Mouse (Mus musculus) MEL (cell line): Measurements from ENCODE around the gene Diaph3. TPM values are rescaled to one million over a fixed set of nuclear protein-coding genes. Genes with fewer than 3 reads are reported as not detected.

Experiments
- DNase-seq: peaks from one replicate; pipeline ENCODE4 v3.0.0; 2011; ENCODE audit warnings: low read depth, low spot score
- H3K27ac ChIP-seq: 2 replicates; pipeline ENCODE4 v1.5.1; 2012; ENCODE audit warnings: low read depth, mild to moderate bottlenecking, control low read depth, low read length, moderate library complexity; ENCODE audit not compliant: control insufficient read depth
- H3K27me3 ChIP-seq, 2 experiments: fragments of 150-350 bp in 1 of 2; sonication (generic) in 1 of 2; 2 replicates each; pipeline ENCODE4 v1.6.1; 2012; ENCODE audit warnings: low read length in 2 of 2, mild to moderate bottlenecking in 2 of 2, improper control_type of control experiment in 1 of 2, moderate library complexity in 1 of 2; ENCODE audit not compliant: insufficient read depth in 2 of 2, control insufficient read depth in 1 of 2
- H3K36me3 ChIP-seq, 2 experiments: 2 replicates each; pipeline ENCODE4 v1.6.1; 2012 to 2014; ENCODE audit warnings: low read length in 2 of 2, improper control_type of control experiment in 1 of 2, inconsistent platforms in 1 of 2, mild to moderate bottlenecking in 1 of 2; ENCODE audit not compliant: insufficient read depth in 2 of 2, control insufficient read depth in 1 of 2
- H3K4me1 ChIP-seq, 2 experiments: fragments of 150-350 bp in 1 of 2; sonication (generic) in 1 of 2; 2 replicates each; pipeline ENCODE4 v1.6.1; 2012; ENCODE audit warnings: low read length in 2 of 2, improper control_type of control experiment in 1 of 2, mild to moderate bottlenecking in 1 of 2; ENCODE audit not compliant: insufficient read depth in 2 of 2, control insufficient read depth in 1 of 2
- H3K4me3 ChIP-seq, 2 experiments: fragments of 150-350 bp in 1 of 2; sonication (generic) in 1 of 2; 2 replicates each; pipeline ENCODE4 v1.5.1; 2012; ENCODE audit warnings: low read depth in 2 of 2, low read length in 2 of 2, mild to moderate bottlenecking in 2 of 2, moderate library complexity in 2 of 2, control low read depth in 1 of 2, improper control_type of control experiment in 1 of 2; ENCODE audit not compliant: control insufficient read depth in 1 of 2, insufficient read depth in 1 of 2
- H3K79me2 ChIP-seq: 2 replicates; pipeline ENCODE4 v1.6.1; 2012; ENCODE audit warnings: mild to moderate bottlenecking, low read length, moderate library complexity; ENCODE audit not compliant: control insufficient read depth, poor library complexity, insufficient read depth
- H3K9ac ChIP-seq: 2 replicates; pipeline ENCODE4 v1.6.1; 2012; ENCODE audit warnings: low read depth, mild to moderate bottlenecking, control low read depth, low read length, moderate library complexity; ENCODE audit not compliant: control insufficient read depth, poor library complexity, severe bottlenecking
- H3K9me3 ChIP-seq: fragments of 150-350 bp; sonication (generic); replicated peaks from 2 replicates; pipeline ENCODE4 v1.6.1; 2012; ENCODE audit warnings: mild to moderate bottlenecking, low read length, improper control_type of control experiment, moderate library complexity; ENCODE audit not compliant: insufficient read depth
- CTCF ChIP-seq, 3 experiments: IDR thresholded peaks in 2 of 3; conservative IDR thresholded peaks in 1 of 3; 2 replicates each; pipeline ENCODE4 v1.5.1; 2011 to 2012; ENCODE audit warnings: low read length in 3 of 3, low read depth in 2 of 3, mild to moderate bottlenecking in 2 of 3, improper control_type of control experiment in 1 of 3, inconsistent platforms in 1 of 3, mixed read lengths in 1 of 3, moderate library complexity in 1 of 3; ENCODE audit not compliant: control insufficient read depth in 1 of 3, insufficient read depth in 1 of 3, poor library complexity in 1 of 3, severe bottlenecking in 1 of 3
- E2F4 ChIP-seq: IDR thresholded peaks from 2 replicates; pipeline ENCODE4 v1.6.1; 2011; ENCODE audit warnings: low read depth, low read length, improper control_type of control experiment, borderline replicate concordance
- ELF1 ChIP-seq: IDR thresholded peaks from 2 replicates; pipeline ENCODE4 v1.6.1; 2014; ENCODE audit warnings: low read depth, mild to moderate bottlenecking, inconsistent platforms, low read length, improper control_type of control experiment, moderate library complexity
- ETS1 ChIP-seq: IDR thresholded peaks from 2 replicates; pipeline ENCODE4 v1.6.1; 2012; ENCODE audit warnings: low read depth, mild to moderate bottlenecking, inconsistent platforms, low read length, improper control_type of control experiment, moderate library complexity
- GABPA ChIP-seq: IDR thresholded peaks from 2 replicates; pipeline ENCODE4 v1.6.1; 2012; ENCODE audit warnings: low read depth, mild to moderate bottlenecking, inconsistent platforms, low read length, improper control_type of control experiment, moderate library complexity
- GATA1 ChIP-seq: IDR thresholded peaks from 2 replicates; pipeline ENCODE4 v1.6.1; 2011; ENCODE audit warnings: low read depth, low read length, improper control_type of control experiment
- HCFC1 ChIP-seq: IDR thresholded peaks from 2 replicates; pipeline ENCODE4 v1.6.1; 2012; ENCODE audit warnings: low read depth, mild to moderate bottlenecking, inconsistent platforms, low read length, improper control_type of control experiment, moderate library complexity
- JUND ChIP-seq: IDR thresholded peaks from 2 replicates; pipeline ENCODE4 v1.6.1; 2011; ENCODE audit warnings: low read depth, mild to moderate bottlenecking, improper control_type of control experiment, low read length
- KAT2A ChIP-seq: conservative IDR thresholded peaks from 2 replicates; pipeline ENCODE4 v1.6.1; 2012; ENCODE audit warnings: low read depth, low read length, improper control_type of control experiment, inconsistent platforms
- MAFK ChIP-seq: IDR thresholded peaks from 2 replicates; pipeline ENCODE4 v1.6.1; 2011; ENCODE audit warnings: low read depth, mild to moderate bottlenecking, low read length, improper control_type of control experiment, borderline replicate concordance
- MAX ChIP-seq: IDR thresholded peaks from 2 replicates; pipeline ENCODE4 v1.6.1; 2011; ENCODE audit warnings: low read length, improper control_type of control experiment
- MEF2A ChIP-seq: IDR thresholded peaks from 2 replicates; pipeline ENCODE4 v1.6.1; 2014; ENCODE audit warnings: low read depth, mild to moderate bottlenecking, inconsistent platforms, low read length, improper control_type of control experiment; ENCODE audit not compliant: poor library complexity, insufficient replicate concordance, severe bottlenecking; ENCODE audit errors: extremely low read depth
- MXI1 ChIP-seq: IDR thresholded peaks from 2 replicates; pipeline ENCODE4 v1.6.1; 2011; ENCODE audit warnings: mild to moderate bottlenecking, low read depth, low read length, improper control_type of control experiment
- MYB ChIP-seq: IDR thresholded peaks from 2 replicates; pipeline ENCODE4 v1.6.1; 2011; ENCODE audit warnings: mild to moderate bottlenecking, low read depth, low read length, improper control_type of control experiment
- NELFE ChIP-seq: IDR thresholded peaks from 2 replicates; pipeline ENCODE4 v1.6.1; 2011; ENCODE audit warnings: low read depth, low read length, improper control_type of control experiment
- NRF1 ChIP-seq: IDR thresholded peaks from 2 replicates; pipeline ENCODE4 v1.6.1; 2014; ENCODE audit warnings: low read depth, mild to moderate bottlenecking, inconsistent platforms, low read length, improper control_type of control experiment, moderate library complexity; ENCODE audit not compliant: poor library complexity, insufficient read depth, severe bottlenecking
- POLR2A ChIP-seq, 2 experiments: IDR thresholded peaks; 2 replicates each; pipeline ENCODE4 v1.6.1; 2011 to 2012; ENCODE audit warnings: low read length in 2 of 2, mild to moderate bottlenecking in 2 of 2, control low read depth in 1 of 2, improper control_type of control experiment in 1 of 2, low read depth in 1 of 2, moderate library complexity in 1 of 2; ENCODE audit not compliant: control insufficient read depth in 1 of 2, insufficient read depth in 1 of 2, poor library complexity in 1 of 2
- POLR2AphosphoS2 ChIP-seq: IDR thresholded peaks from 2 replicates; pipeline ENCODE4 v1.6.1; 2011; ENCODE audit warnings: low read length, improper control_type of control experiment
- POLR2AphosphoS5 ChIP-seq: IDR thresholded peaks from 2 replicates; pipeline ENCODE4 v1.6.1; 2012; ENCODE audit warnings: low read depth, borderline replicate concordance, mild to moderate bottlenecking, inconsistent platforms, low read length, moderate library complexity, mixed read lengths
- RCOR1 ChIP-seq: IDR thresholded peaks from 2 replicates; pipeline ENCODE4 v1.6.1; 2012; ENCODE audit warnings: low read depth, mild to moderate bottlenecking, inconsistent platforms, low read length, improper control_type of control experiment
- SIN3A ChIP-seq: IDR thresholded peaks from 2 replicates; pipeline ENCODE4 v1.6.1; 2012; ENCODE audit warnings: low read length, improper control_type of control experiment, inconsistent platforms
- SMC3 ChIP-seq: IDR thresholded peaks from 2 replicates; pipeline ENCODE4 v1.6.1; 2011; ENCODE audit warnings: low read depth, low read length, improper control_type of control experiment
- TAL1 ChIP-seq: IDR thresholded peaks from 2 replicates; pipeline ENCODE4 v1.6.1; 2012; ENCODE audit warnings: mild to moderate bottlenecking, inconsistent platforms, low read length, moderate library complexity, mixed read lengths
- TBP ChIP-seq: IDR thresholded peaks from 2 replicates; pipeline ENCODE4 v1.8.0; 2011; ENCODE audit warnings: low read depth, low read length, improper control_type of control experiment
- TCF12 ChIP-seq: IDR thresholded peaks from 2 replicates; pipeline ENCODE4 v1.6.1; 2014; ENCODE audit warnings: low read depth, mild to moderate bottlenecking, inconsistent platforms, low read length, improper control_type of control experiment, moderate library complexity
- USF2 ChIP-seq, 2 experiments: IDR thresholded peaks; 2 replicates each; pipeline ENCODE4 v1.6.1; 2011 to 2012; ENCODE audit warnings: improper control_type of control experiment in 2 of 2, low read length in 2 of 2, borderline replicate concordance in 1 of 2, inconsistent platforms in 1 of 2, low read depth in 1 of 2, mild to moderate bottlenecking in 1 of 2; ENCODE audit not compliant: insufficient read depth in 1 of 2
- ZC3H11A ChIP-seq: IDR thresholded peaks from 2 replicates; pipeline ENCODE4 v1.6.1; 2012; ENCODE audit warnings: low read depth, mild to moderate bottlenecking, inconsistent platforms, low read length, improper control_type of control experiment
- ZKSCAN1 ChIP-seq: IDR thresholded peaks from 2 replicates; pipeline ENCODE4 v1.6.1; 2012; ENCODE audit warnings: low read depth, mild to moderate bottlenecking, inconsistent platforms, low read length, improper control_type of control experiment, moderate library complexity
- ZMIZ1 ChIP-seq: IDR thresholded peaks from 2 replicates; pipeline ENCODE4 v1.6.1; 2012; ENCODE audit warnings: low read depth, mild to moderate bottlenecking, inconsistent platforms, low read length, improper control_type of control experiment, moderate library complexity
- ZNF384 ChIP-seq: IDR thresholded peaks from 2 replicates; pipeline ENCODE4 v1.6.1; 2012; ENCODE audit warnings: low read depth, mild to moderate bottlenecking, inconsistent platforms, low read length, improper control_type of control experiment
- polyA plus RNA-seq, 2 experiments: library from polyadenylated mRNA; stranded (reverse) in 1 of 2; unstranded in 1 of 2; fragments of >175 nt in 1 of 2; fragments of >200 nt in 1 of 2; gene quantifications; 2 replicates each; pipeline versions ENCODE4 v1.2.1 to v1.2.4; 2012; ENCODE audit warnings: low replicate concordance in 2 of 2, low read depth in 1 of 2; ENCODE audit not compliant: insufficient read length in 2 of 2, insufficient read depth in 1 of 2, missing spikeins in 1 of 2
- total RNA-seq: library from RNA; depleted of rRNA; stranded (reverse); fragments of 300-350 nt; gene quantifications from 2 replicates; pipeline ENCODE4 v1.2.3, GENCODE M21; 2012

The Diaph3 gene
- total and polyA plus RNA-seq, 3 experiments = 9.0 to 11.9 TPM; not detected in 1

- Histone ChIP-seq H3K4me3 (no peak overlapping the region), H3K9ac (no peak overlapping the region), H3K79me2 (no peaks in the 10 kb centered on the region), H3K27me3 (no peaks in the 10 kb centered on the region), H3K4me1 (peaks cover 5 to 6% of the 10 kb centered on the region in 2 experiments; a peak in 2 of 4 replicates), H3K36me3 (peaks cover 0 to 16% of the 10 kb centered on the region in 2 experiments; a peak in 2 of 4 replicates), H3K9me3 (no peaks in the 10 kb centered on the region), H3K27ac (0 out of 2 replicates have a peak overlapping the region, but pooled peaks have one; percentile 12)
- TF ChIP-seq GATA1 (0 out of 2 replicates have a peak, but pooled peaks have one; percentile 22), MAX (no peak), USF2 (IDR thresholded peaks at IDR 0.05; ENCODE audit: borderline replicate concordance in 1 of 2, insufficient read depth in 1 of 2, low read depth in 1 of 2, low read length in 2 of 2) (no peak)
- DNase-seq = peak; percentile 32
Observed at GRCm38 (mm10) chr14:87099380-87100088, 41.5 kb downstream of the Diaph3 start.

GRCm38 (mm10) chr14:87098093-87098492 is 42.9 kb downstream of the Diaph3 start:
- Histone ChIP-seq H3K9ac (no peak overlapping the region), H3K36me3 (peaks cover 0 to 16% of the 10 kb centered on the region in 2 experiments; a peak in 2 of 4 replicates), H3K4me3 (no peak overlapping the region), H3K4me1 (peaks cover 5 to 6% of the 10 kb centered on the region in 2 experiments; a peak in 2 of 4 replicates), H3K79me2 (no peaks in the 10 kb centered on the region), H3K27me3 (no peaks in the 10 kb centered on the region), H3K9me3 (no peaks in the 10 kb centered on the region), H3K27ac (no peak overlapping the region)
- peak; percentile 69 for DNase-seq
- TF ChIP-seq CTCF (IDR thresholded peaks at IDR 0.05 in 2 of 3, conservative IDR thresholded peaks at IDR 0.05 in 1 of 3; ENCODE audit: control insufficient read depth in 1 of 3, insufficient read depth in 1 of 3, low read depth in 2 of 3, low read length in 3 of 3, poor library complexity in 1 of 3, severe bottlenecking in 1 of 3) (no peak), TAL1 (peak; percentile 37), MAFK (no peak), USF2 (IDR thresholded peaks at IDR 0.05; ENCODE audit: borderline replicate concordance in 1 of 2, insufficient read depth in 1 of 2, low read depth in 1 of 2, low read length in 2 of 2) (no peak), JUND (no peak), TBP (no peak), KAT2A (no peak), TCF12 (0 out of 2 replicates have a peak, but pooled peaks have one; percentile 14), POLR2A (IDR thresholded peaks at IDR 0.05; ENCODE audit: control insufficient read depth in 1 of 2, insufficient read depth in 1 of 2, low read depth in 1 of 2, low read length in 2 of 2, poor library complexity in 1 of 2) (no peak), NELFE (no peak), E2F4 (no peak), MEF2A (no peak), ZMIZ1 (no peak), GABPA (no peak), ZC3H11A (no peak), SIN3A (no peak), POLR2AphosphoS2 (no peak), NRF1 (no peak), ZNF384 (no peak), MYB (no peak), POLR2AphosphoS5 (no peak), ZKSCAN1 (no peak), GATA1 (peak; percentile 60), ETS1 (no peak), ELF1 (no peak), MXI1 (no peak), HCFC1 (no peak), SMC3 (no peak), RCOR1 (peak; percentile 77)
